Mouse (Mus musculus): ENCODE results near the gene Tmprss11e. TPM values are rescaled to one million over a fixed set of nuclear protein-coding genes. Genes with fewer than 3 reads are reported as not detected.

The Tmprss11e gene
- 0.13 TPM in 1 of 2 replicates, not detected in the other for polyA plus RNA-seq (2016; fragmentation: Nextera tagmentation; extraction: Ambion mirVana)

DNA sequence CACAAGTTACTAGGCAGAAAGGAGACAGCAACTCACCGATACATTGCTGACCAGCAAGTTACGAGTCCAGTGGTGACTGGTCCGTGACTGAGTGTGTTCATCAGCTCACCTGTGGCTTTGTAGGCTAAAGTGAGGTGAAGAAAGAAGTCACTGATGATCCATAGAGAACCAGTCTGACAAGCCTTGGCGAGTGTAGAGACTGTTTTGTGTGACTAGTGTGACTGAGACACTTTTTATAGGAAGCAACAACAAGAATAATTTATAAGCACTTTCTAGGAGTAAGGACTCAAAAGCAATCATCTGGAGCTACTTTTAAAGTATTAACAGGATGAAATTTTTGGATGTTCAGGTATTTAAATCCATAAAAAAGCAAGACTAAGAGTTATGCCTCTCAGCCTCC, at the start of gene Tmprss11e:
Gene Tmprss11e, minus strand, starts transcription at position 101 of the 400 bp plus-strand sequence.
- Histone ChIP-seq H3K4me3 (no peak within 1 kb of the TSS), H3K27ac (replicated peaks) (no peak within 1 kb of the TSS), H3K9me3 (no peaks in the 10 kb centered on the region), H3K4me2 (replicated peaks) (no peak within 1 kb of the TSS), H3K9ac (replicated peaks) (no peak within 1 kb of the TSS), H3K36me3 (no peaks in the 10 kb centered on the region), H3K27me3 (no peaks in the 10 kb centered on the region), H3K4me1 (no peaks in the 10 kb centered on the region)
- ATAC-seq (ENCODE audit: low FRiP score, low read depth), result no peak
- 87% methylated on average over 4 of the region's 4 CpGs for WGBS

DNA sequence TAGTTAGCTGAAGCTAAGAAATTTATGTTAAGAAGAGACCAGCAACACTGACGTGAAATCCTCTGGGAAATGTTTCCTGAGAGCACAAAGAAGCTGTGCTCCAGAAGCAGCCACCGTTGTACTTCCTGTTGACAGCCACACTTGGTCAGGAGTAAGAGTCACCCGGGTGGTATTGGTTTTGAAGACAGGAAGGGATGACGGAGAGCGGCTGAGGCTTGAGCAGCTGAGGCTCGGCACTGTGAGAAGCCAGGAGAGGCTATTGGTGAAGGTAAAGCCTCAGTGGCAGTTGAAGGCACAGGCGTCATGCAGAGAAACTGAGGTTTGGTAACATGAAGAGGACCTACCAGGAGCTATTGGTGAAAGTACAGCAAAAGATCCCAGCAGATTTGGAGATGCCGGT, 47.2 kb upstream of the Tmprss11e start:
- no peak overlapping the region for H3K4me2 ChIP-seq (replicated peaks)
- H3K27me3 ChIP-seq, result no peaks in the 10 kb centered on the region
- no peak overlapping the region for H3K4me3 ChIP-seq
- H3K9me3 ChIP-seq, result no peaks in the 10 kb centered on the region
- no peak overlapping the region for H3K9ac ChIP-seq (replicated peaks)
- H3K27ac ChIP-seq (replicated peaks), result no peak overlapping the region
- 78% methylated on average over 8 of the region's 8 CpGs for WGBS
- ATAC-seq (ENCODE audit: low FRiP score, low read depth), result no peak
- H3K36me3 ChIP-seq, result no peaks in the 10 kb centered on the region
- H3K4me1 ChIP-seq, result no peaks in the 10 kb centered on the region

DNA sequence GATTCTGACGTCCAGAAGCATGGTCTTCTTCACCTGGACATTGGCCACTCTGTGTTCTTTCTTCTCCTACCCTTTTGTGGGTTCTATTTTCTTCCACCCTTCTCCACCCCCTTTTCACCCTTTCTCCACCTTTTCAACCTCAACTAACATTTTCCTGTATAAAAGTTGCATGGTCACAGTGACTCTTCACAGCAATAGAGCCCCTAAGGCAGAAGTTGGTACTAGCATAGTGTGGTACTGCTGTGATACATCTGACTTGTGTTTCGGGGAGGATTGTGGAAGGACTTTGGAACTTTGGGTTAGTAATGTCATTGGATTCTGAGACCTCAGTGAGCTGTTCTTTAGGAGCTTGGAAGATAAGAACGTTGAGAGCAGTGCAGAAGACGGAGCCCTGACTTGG, 46.6 kb upstream of the Tmprss11e start:
- Histone ChIP-seq H3K27ac (replicated peaks) (no peak overlapping the region), H3K27me3 (no peaks in the 10 kb centered on the region), H3K4me3 (no peak overlapping the region), H3K4me1 (no peaks in the 10 kb centered on the region), H3K9me3 (no peaks in the 10 kb centered on the region), H3K4me2 (replicated peaks) (no peak overlapping the region), H3K9ac (replicated peaks) (no peak overlapping the region), H3K36me3 (no peaks in the 10 kb centered on the region)
- 66% methylated on average over 4 of the region's 4 CpGs for WGBS
- ATAC-seq (ENCODE audit: low FRiP score, low read depth), result no peak

DNA sequence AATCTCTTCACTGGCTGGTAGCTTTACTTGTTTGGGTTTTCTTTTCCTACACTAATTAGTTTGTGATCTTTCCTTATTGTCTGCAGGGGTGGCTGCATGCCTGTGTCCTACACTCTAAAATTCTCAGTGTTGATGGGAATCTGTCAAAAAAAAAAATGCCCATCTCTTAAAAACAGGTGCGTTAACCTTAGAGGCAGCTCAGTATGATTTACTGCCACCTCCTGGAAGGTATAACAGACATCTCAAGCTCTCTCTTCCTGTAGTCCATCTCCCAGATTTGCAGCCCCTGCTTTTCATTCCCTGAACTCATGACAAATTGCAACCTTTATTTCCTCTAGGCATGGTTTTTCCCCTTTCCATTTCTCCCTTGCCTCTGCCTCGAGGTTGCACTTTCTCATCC, 44.3 kb upstream of the Tmprss11e start:
- Histone ChIP-seq H3K27me3 (no peaks in the 10 kb centered on the region), H3K4me2 (replicated peaks) (no peak overlapping the region), H3K4me1 (peaks cover 4% of the 10 kb centered on the region; the same call in 1 of the 2 replicates), H3K27ac (replicated peaks) (no peak overlapping the region), H3K9ac (replicated peaks) (no peak overlapping the region), H3K9me3 (no peaks in the 10 kb centered on the region), H3K36me3 (no peaks in the 10 kb centered on the region), H3K4me3 (no peak overlapping the region)
- no peak for ATAC-seq (ENCODE audit: low FRiP score, low read depth)
- 71% methylated on average over 2 of the region's 2 CpGs for WGBS

DNA sequence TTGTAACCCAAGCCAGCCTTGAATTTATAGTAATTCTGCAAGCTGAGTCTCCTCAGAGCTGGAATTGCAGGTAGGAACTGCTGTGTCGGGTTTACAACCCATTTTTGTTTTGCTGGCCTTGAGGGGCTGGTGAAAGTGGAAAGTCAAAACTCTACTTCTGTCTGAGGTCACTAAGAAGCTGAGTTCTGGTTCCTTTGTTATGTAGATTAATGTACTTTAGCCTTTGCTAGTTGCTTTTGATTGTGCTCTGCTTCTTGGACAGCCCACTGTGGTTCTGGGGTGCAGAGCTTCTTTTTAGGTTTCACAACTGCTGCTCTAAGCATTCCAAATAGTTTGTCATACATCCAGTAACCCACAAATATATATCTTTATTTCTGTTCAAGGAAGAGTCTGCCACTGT, 41.2 kb upstream of the Tmprss11e start:
- Histone ChIP-seq H3K4me1 (peaks cover 4% of the 10 kb centered on the region; the same call in 1 of the 2 replicates), H3K27me3 (no peaks in the 10 kb centered on the region), H3K4me3 (no peak overlapping the region), H3K4me2 (replicated peaks) (no peak overlapping the region), H3K9me3 (no peaks in the 10 kb centered on the region), H3K27ac (replicated peaks) (no peak overlapping the region), H3K9ac (replicated peaks) (no peak overlapping the region), H3K36me3 (no peaks in the 10 kb centered on the region)
- no peak for ATAC-seq (ENCODE audit: low FRiP score, low read depth)
- 31% methylated on average over 1 of the region's 1 CpGs for WGBS

DNA sequence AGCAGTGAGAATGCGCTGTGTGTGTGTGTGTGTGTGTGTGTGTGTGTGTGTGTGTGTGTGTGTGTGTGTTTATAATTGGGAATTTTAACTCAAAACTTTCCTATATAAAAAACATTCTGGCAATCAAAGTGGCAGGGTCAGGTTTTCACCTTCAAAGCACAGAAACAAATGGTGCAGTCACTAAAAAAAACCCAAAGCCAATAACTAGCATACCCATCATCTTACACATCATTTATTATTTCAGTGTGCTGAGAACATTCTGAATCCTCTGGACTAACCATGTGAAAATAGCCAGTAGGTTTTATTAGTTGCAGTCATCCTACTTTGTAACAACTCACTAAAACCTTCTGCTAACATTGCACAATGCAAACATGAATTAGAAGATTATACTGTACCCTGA, 38.6 kb upstream of the Tmprss11e start:
- Histone ChIP-seq H3K9me3 (no peaks in the 10 kb centered on the region), H3K27me3 (no peaks in the 10 kb centered on the region), H3K9ac (replicated peaks) (no peak overlapping the region), H3K27ac (replicated peaks) (no peak overlapping the region), H3K4me2 (replicated peaks) (no peak overlapping the region), H3K36me3 (no peaks in the 10 kb centered on the region), H3K4me3 (no peak overlapping the region), H3K4me1 (peaks cover 4% of the 10 kb centered on the region; the same call in 1 of the 2 replicates)
- ATAC-seq (ENCODE audit: low FRiP score, low read depth), result no peak
- WGBS, result 81% methylated on average over 1 of the region's 1 CpGs

DNA sequence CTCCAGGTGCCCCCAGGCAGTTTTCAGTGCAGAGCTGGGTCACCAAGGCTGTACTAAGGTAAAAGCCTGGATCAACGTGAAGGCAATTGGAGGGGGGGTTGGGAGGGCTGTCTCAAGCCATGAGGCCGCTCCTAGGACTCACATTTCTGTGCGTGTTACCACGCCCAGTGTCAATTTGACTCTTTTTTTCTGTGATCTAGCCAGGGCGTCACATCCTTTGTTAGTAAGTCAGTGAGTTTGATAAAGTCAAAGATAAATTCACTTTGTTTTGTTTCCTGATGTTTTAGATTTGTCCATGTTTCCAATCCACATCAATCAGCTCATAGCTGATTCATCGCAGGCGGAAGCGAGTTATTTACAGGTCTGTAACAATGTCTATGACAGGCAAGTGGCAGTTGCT, 37.4 kb upstream of the Tmprss11e start:
- H3K27me3 ChIP-seq, result no peaks in the 10 kb centered on the region
- WGBS, result 75% methylated on average over 8 of the region's 8 CpGs
- ATAC-seq (ENCODE audit: low FRiP score, low read depth), result no peak
- H3K4me2 ChIP-seq (replicated peaks), result no peak overlapping the region
- no peak overlapping the region for H3K4me3 ChIP-seq
- H3K36me3 ChIP-seq, result no peaks in the 10 kb centered on the region
- peaks cover 4% of the 10 kb centered on the region; the same call in 1 of the 2 replicates for H3K4me1 ChIP-seq
- no peak overlapping the region for H3K9ac ChIP-seq (replicated peaks)
- H3K9me3 ChIP-seq, result no peaks in the 10 kb centered on the region
- H3K27ac ChIP-seq (replicated peaks), result no peak overlapping the region

DNA sequence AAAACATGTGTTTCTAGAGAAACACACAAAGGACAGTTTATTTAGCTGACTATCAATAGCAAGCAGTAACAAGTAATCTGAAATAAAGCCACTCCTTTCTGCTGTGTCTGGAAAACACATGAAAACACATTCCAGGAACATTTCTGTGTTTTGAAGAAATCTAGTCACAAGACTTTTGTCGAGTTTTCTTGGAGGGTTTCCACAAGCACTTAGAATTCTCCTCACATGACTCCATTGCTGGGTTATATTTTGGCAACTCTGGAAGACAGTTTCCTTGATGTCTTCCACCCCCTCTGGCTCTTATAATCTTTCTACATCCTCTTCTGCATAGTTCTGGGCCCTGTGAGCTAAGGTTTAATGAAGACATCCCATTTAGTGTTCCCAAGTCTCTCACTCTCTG, 32.9 kb upstream of the Tmprss11e start:
- WGBS, result 82% methylated on average over 1 of the region's 1 CpGs
- ATAC-seq (ENCODE audit: low FRiP score, low read depth), result no peak

DNA sequence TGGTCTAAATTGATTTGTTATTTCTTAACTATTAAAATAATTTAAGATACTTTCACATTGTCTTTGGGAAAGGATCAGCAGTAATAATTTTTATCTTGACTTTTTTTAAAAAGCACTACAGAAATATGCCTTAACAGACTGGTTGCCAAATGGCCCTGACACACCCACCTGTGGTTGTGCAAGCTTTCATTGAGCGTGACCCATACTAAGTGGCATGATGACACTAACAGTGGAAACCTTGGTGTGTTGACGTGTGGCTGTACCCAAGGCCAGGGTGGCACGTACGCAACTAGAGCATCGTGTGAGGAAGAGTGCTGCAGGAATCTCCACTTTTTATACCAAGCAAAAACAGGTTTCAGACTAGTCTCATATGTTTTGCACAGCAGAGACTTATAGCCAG, 31.3 kb upstream of the Tmprss11e start:
- ATAC-seq (ENCODE audit: low FRiP score, low read depth), result no peak
- Histone ChIP-seq H3K36me3 (no peaks in the 10 kb centered on the region), H3K9ac (replicated peaks) (no peak overlapping the region), H3K4me3 (no peak overlapping the region), H3K4me2 (replicated peaks) (no peak overlapping the region), H3K27me3 (no peaks in the 10 kb centered on the region), H3K9me3 (no peaks in the 10 kb centered on the region), H3K4me1 (no peaks in the 10 kb centered on the region), H3K27ac (replicated peaks) (no peak overlapping the region)
- WGBS, result 95% methylated on average over 5 of the region's 5 CpGs

More for the DNA sequence above, 32.9 kb upstream of the Tmprss11e start:
- Histone ChIP-seq H3K4me1 (no peaks in the 10 kb centered on the region), H3K27ac (replicated peaks) (no peak overlapping the region), H3K9me3 (no peaks in the 10 kb centered on the region), H3K9ac (replicated peaks) (no peak overlapping the region), H3K4me3 (no peak overlapping the region), H3K36me3 (no peaks in the 10 kb centered on the region), H3K27me3 (no peaks in the 10 kb centered on the region), H3K4me2 (replicated peaks) (no peak overlapping the region)

DNA sequence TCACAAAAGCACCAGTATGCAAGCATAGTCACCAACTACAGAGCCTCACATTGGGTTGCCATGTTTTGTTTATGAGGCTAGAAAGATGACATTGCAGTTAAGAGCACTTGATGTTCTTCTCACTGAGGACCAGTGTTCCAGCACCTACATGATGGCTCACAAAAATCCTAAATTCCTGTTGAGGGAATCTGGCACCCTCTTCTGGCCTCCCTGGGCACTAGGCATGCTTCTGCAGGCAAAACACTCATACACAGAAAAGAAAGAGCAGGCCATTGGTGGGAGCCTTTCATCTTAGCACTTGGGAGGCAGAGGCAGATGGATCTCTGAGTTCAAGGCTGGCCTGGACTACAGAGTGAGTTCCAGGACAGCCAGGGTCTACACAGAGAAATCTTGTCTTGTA, 25.4 kb upstream of the Tmprss11e start:
- H3K36me3 ChIP-seq, result no peaks in the 10 kb centered on the region
- no peaks in the 10 kb centered on the region for H3K27me3 ChIP-seq
- no peak for ATAC-seq (ENCODE audit: low FRiP score, low read depth)
- H3K9ac ChIP-seq (replicated peaks), result no peak overlapping the region
- no peak overlapping the region for H3K4me2 ChIP-seq (replicated peaks)
- no peak overlapping the region for H3K27ac ChIP-seq (replicated peaks)
- H3K4me3 ChIP-seq, result no peak overlapping the region
- H3K9me3 ChIP-seq, result no peaks in the 10 kb centered on the region
- H3K4me1 ChIP-seq, result no peaks in the 10 kb centered on the region

DNA sequence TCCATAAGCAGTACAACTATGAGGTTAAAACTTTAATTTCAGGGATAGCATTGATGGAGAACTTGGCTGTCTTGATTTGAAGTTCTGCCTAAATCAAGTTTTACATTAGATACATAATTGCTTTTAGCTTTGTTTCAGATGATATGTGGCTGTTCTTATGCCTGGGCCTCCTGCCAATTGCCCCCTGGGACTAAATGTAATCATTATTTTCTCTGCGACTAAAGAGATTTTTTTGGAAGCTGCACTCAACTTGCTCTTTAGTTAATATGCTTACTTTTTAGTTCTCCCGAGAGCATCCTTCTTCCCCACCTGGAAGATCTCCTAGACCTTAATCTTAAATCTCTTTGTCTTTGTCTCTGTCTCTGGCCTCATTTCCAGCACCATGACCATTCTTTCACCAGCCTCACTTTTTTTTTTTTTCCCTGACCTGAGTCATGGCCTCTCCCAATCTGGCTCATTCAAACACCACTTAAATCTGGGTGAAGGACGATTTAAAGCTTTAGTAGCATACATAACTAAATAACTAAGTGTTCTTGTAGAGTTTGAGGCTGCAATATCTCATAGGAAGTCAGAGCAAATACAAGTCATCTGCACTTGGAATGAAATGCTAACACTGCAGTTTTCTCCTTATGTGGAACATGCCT, 23.5 kb upstream of the Tmprss11e start:
- Histone ChIP-seq H3K9ac (replicated peaks) (no peak overlapping the region), H3K9me3 (no peaks in the 10 kb centered on the region), H3K4me3 (no peak overlapping the region), H3K36me3 (no peaks in the 10 kb centered on the region), H3K27ac (replicated peaks) (no peak overlapping the region), H3K27me3 (no peaks in the 10 kb centered on the region), H3K4me2 (replicated peaks) (no peak overlapping the region), H3K4me1 (no peaks in the 10 kb centered on the region)
- 60% methylated on average over 3 of the region's 3 CpGs for WGBS
- ATAC-seq (ENCODE audit: low FRiP score, low read depth), result no peak

DNA sequence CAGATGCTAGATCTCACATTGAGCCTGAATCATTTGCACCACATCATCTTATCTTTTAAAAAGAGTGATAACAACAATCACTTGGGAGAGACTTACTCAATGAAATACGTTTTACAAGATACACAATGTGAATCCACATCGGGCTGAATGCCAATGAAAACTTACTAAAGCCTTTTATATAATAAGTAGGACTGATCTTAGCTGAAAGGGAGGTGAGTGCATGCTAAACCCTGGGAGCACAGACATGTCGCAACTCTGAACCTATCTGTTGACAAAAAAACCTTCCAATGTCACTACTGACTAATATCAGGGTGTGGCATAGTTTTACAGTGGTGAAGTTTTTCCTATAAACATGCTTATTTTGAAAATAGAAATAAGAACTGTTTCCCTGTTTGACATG, 2.8 kb downstream of the Tmprss11e start:
- Histone ChIP-seq H3K4me3 (no peak overlapping the region), H3K27me3 (no peaks in the 10 kb centered on the region), H3K36me3 (no peaks in the 10 kb centered on the region), H3K4me2 (replicated peaks) (no peak overlapping the region), H3K27ac (replicated peaks) (no peak overlapping the region), H3K9me3 (no peaks in the 10 kb centered on the region), H3K9ac (replicated peaks) (no peak overlapping the region), H3K4me1 (no peaks in the 10 kb centered on the region)
- 76% methylated on average over 3 of the region's 3 CpGs for WGBS
- no peak for ATAC-seq (ENCODE audit: low FRiP score, low read depth)

DNA sequence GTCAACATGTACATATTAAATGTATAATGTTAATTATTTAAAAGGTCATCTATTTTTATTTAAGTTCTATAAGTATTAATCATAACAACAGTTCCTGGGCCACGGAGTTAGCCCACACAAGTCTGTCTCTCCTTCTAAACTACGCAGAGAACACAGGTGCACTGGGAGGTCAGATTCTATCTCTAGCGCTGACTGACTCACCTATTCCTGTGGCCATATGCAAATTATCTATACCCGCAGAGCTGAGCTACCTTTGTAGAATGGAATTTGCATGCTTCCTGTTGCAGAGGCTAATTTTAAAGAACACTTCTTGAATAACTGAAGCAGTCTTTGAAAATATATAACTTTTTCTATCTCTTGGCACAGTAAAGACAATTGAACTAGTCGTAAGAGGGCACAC, 4.5 kb downstream of the Tmprss11e start:
- no peak for ATAC-seq (ENCODE audit: low FRiP score, low read depth)

More for the DNA sequence above, 4.5 kb downstream of the Tmprss11e start:
- Histone ChIP-seq H3K4me3 (no peak overlapping the region), H3K4me2 (replicated peaks) (no peak overlapping the region), H3K27ac (replicated peaks) (no peak overlapping the region), H3K27me3 (no peaks in the 10 kb centered on the region), H3K36me3 (no peaks in the 10 kb centered on the region), H3K9ac (replicated peaks) (no peak overlapping the region), H3K9me3 (no peaks in the 10 kb centered on the region), H3K4me1 (no peaks in the 10 kb centered on the region)
- WGBS, result 86% methylated on average over 5 of the region's 5 CpGs
